Mouse (Mus musculus) kidney, embryonic 14.5 days (tissue): ENCODE measurements around the gene Tubgcp6. TPM values are rescaled to one million over a fixed set of nuclear protein-coding genes. Genes with fewer than 3 reads are reported as not detected.
A peak's percentile ranks its signal among the peaks of the same experiment; 100 is the strongest.

Experiments used
- ATAC-seq: fragments of 200-750 bp; cut with Nextera tagmentation; 2 replicates; pipeline ENCODE4 v1.8.0; 2017; ENCODE audit warnings: moderate number of reproducible peaks, mild to moderate bottlenecking, moderate TSS enrichment, moderate library complexity; ENCODE audit not compliant: low FRiP score, low TSS enrichment
- H3K27ac ChIP-seq: fragments of 300-500 bp; sonication (generic); 2 replicates; pipeline ENCODE4 v1.5.1; 2014; ENCODE audit warnings: low read depth, mild to moderate bottlenecking, low read length, moderate library complexity, mixed read lengths
- H3K27me3 ChIP-seq: fragments of 300-500 bp; sonication (generic); 2 replicates; pipeline ENCODE4 v1.6.1; 2014; ENCODE audit warnings: mild to moderate bottlenecking, low read length; ENCODE audit not compliant: control insufficient read depth, insufficient read depth
- H3K36me3 ChIP-seq: fragments of 300-500 bp; sonication (generic); 2 replicates; pipeline ENCODE4 v1.6.1; 2014; ENCODE audit warnings: low read length, mixed read lengths; ENCODE audit not compliant: control insufficient read depth, insufficient read depth
- H3K4me1 ChIP-seq: fragments of 300-500 bp; sonication (generic); 2 replicates; pipeline ENCODE4 v1.6.1; 2014; ENCODE audit warnings: low read length, mixed read lengths; ENCODE audit not compliant: control insufficient read depth, insufficient read depth
- H3K4me2 ChIP-seq: fragments of 300-500 bp; sonication (generic); replicated peaks from 2 replicates; pipeline ENCODE4 v1.6.1; 2014; ENCODE audit warnings: low read depth, mild to moderate bottlenecking, low read length
- H3K4me3 ChIP-seq: fragments of 300-500 bp; sonication (generic); 2 replicates; pipeline ENCODE4 v1.5.1; 2014; ENCODE audit warnings: mild to moderate bottlenecking, low read length
- H3K9ac ChIP-seq: fragments of 300-500 bp; sonication (generic); 2 replicates; pipeline ENCODE4 v1.6.1; 2014; ENCODE audit warnings: low read depth, mild to moderate bottlenecking, low read length, moderate library complexity
- H3K9me3 ChIP-seq: fragments of 300-500 bp; sonication (generic); 2 replicates; pipeline ENCODE4 v1.6.1; 2016; ENCODE audit warnings: low read length; ENCODE audit not compliant: control insufficient read depth
- WGBS: fragments of 180-500 bp; shearing (Covaris S2); extraction: QIAGEN DNeasy Blood & Tissue Kit; methylation state at CpG from one replicate; pipeline ENCODE4 v1.1.7; 2014; 5-methylcytosine and 5-hydroxymethylcytosine counted together
- polyA plus RNA-seq: library from polyadenylated mRNA; unstranded; fragments of >200 nt; fragmentation: Nextera tagmentation; extraction: Ambion mirVana; gene quantifications from 2 replicates; pipeline ENCODE4 v1.2.1, GENCODE M21; 2014

Gene Tubgcp6
- polyA plus RNA-seq, 1 experiment from 2014 or later, result 21.0 TPM

DNA sequence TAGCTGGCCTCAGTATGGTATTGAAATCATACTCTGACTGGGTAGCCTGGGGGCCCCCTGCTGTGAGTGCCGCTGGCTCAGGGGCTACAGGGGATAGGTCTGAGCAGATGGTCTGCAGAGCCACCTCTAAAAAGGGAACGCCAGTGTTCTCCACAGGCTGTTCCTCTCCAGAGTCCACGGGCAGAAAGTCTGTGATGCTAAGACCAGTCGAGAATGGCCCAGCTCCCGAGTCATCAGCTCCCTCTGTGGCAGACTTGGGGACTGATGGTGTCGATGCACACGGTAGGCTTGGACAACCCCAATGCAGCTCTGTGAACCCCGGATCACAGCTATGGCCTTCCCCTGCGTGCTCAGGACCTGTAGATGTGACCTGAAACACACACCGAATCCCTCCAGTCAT is 19.0 kb downstream of the Tubgcp6 start:
- H3K27me3 ChIP-seq, result no peaks in the 10 kb centered on the region
- no peak for ATAC-seq
- WGBS, result 89% methylated on average over 10 of the region's 10 CpGs
- no peak overlapping the region for H3K9ac ChIP-seq
- H3K9me3 ChIP-seq, result no peaks in the 10 kb centered on the region
- no peak overlapping the region for H3K4me3 ChIP-seq
- no peak overlapping the region for H3K4me2 ChIP-seq
- H3K36me3 ChIP-seq, result peaks cover 97% of the 10 kb centered on the region
- no peak overlapping the region for H3K27ac ChIP-seq
- no peaks in the 10 kb centered on the region for H3K4me1 ChIP-seq

- no peaks in the 10 kb centered on the region for H3K9me3 ChIP-seq
- no peak overlapping the region for H3K9ac ChIP-seq
- peaks cover 97% of the 10 kb centered on the region for H3K36me3 ChIP-seq
- no peak overlapping the region for H3K27ac ChIP-seq
- H3K4me1 ChIP-seq, result no peaks in the 10 kb centered on the region
- no peak overlapping the region for H3K4me3 ChIP-seq
- no peaks in the 10 kb centered on the region for H3K27me3 ChIP-seq
- whole genome bisulfite sequencing, result 73% methylated on average over 5 of the region's 5 CpGs
- ATAC-seq, result no peak
- no peak overlapping the region for H3K4me2 ChIP-seq
Measured at GRCm38 (mm10) chr15:89102646-89103045, 20.3 kb downstream of the Tubgcp6 start.

GRCm38 (mm10) chr15:89100823-89101222 is 22.1 kb downstream of the Tubgcp6 start:
- H3K27ac ChIP-seq, result no peak overlapping the region
- ATAC-seq, result no peak

DNA sequence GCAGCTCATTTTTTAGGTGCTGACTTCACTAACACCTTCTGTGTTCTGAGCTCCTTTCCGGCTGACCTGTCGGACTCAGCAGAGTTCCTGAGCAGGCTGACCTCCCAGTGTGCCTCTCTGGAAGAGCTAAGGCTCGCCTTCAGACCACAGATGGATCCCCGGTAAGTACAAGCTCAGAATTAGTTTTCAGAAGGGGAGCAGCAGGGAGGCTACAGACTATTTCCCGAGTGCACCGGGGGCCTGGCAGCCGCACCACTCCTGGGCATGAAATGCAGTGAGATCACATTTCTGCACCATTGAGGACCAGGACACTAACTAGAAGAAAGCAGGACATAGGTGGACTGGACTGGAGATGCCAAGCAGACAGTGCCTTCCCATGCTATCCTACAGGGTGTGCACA is 24.3 kb downstream of the Tubgcp6 start:
- Histone ChIP-seq H3K9ac (no peak overlapping the region), H3K27ac (no peak overlapping the region), H3K4me3 (no peak overlapping the region), H3K9me3 (no peaks in the 10 kb centered on the region), H3K27me3 (no peaks in the 10 kb centered on the region), H3K36me3 (peaks cover 97% of the 10 kb centered on the region), H3K4me2 (no peak overlapping the region), H3K4me1 (no peaks in the 10 kb centered on the region)
- 84% methylated on average over 7 of the region's 7 CpGs for WGBS
- no peak for ATAC-seq

More at GRCm38 (mm10) chr15:89100823-89101222, 22.1 kb downstream of the Tubgcp6 start:
- Histone ChIP-seq H3K27me3 (no peaks in the 10 kb centered on the region), H3K4me2 (no peak overlapping the region), H3K9me3 (no peaks in the 10 kb centered on the region), H3K36me3 (peaks cover 98% of the 10 kb centered on the region), H3K4me1 (no peaks in the 10 kb centered on the region), H3K4me3 (no peak overlapping the region), H3K9ac (no peak overlapping the region)
- 89% methylated on average over 12 of the region's 12 CpGs for WGBS

DNA sequence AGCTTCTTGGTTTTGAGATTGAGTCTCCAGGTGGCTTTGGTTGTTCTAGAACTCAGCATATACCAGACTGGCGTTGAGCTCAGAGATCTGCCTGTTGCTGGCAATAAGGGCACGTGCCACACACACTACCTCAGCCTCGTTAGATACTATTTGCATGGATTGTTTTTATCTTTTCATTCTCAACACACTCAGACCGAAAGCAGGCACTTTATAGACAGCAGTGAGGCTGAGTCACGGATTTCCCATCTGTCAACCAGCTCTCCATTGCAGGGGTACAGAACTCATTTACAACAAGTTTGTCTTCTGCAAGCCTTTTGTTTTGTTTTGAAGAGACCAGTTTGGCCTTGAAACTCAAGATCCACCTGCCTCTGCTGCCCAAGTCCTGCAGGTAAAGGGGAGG is 25.5 kb downstream of the Tubgcp6 start:
- Histone ChIP-seq H3K9ac (no peak overlapping the region), H3K36me3 (peaks cover 99% of the 10 kb centered on the region), H3K4me1 (no peaks in the 10 kb centered on the region), H3K4me3 (no peak overlapping the region), H3K4me2 (no peak overlapping the region), H3K27me3 (no peaks in the 10 kb centered on the region), H3K9me3 (no peaks in the 10 kb centered on the region), H3K27ac (no peak overlapping the region)
- no peak for ATAC-seq
- 95% methylated on average over 5 of the region's 5 CpGs for WGBS

GRCm38 (mm10) chr15:89092181-89092580 is 30.7 kb downstream of the Tubgcp6 start:
- Histone ChIP-seq H3K4me3 (no peak overlapping the region), H3K4me1 (peaks cover 9% of the 10 kb centered on the region; the same call in 1 of the 2 replicates), H3K9ac (no peak overlapping the region), H3K27ac (no peak overlapping the region), H3K9me3 (no peaks in the 10 kb centered on the region), H3K4me2 (no peak overlapping the region), H3K36me3 (peaks cover 48% of the 10 kb centered on the region), H3K27me3 (no peaks in the 10 kb centered on the region)
- WGBS, result 77% methylated on average over 5 of the region's 5 CpGs
- no peak for ATAC-seq

- H3K27me3 ChIP-seq, result no peaks in the 10 kb centered on the region
- no peak for ATAC-seq
- no peak overlapping the region for H3K27ac ChIP-seq
- WGBS, result 87% methylated on average over 4 of the region's 4 CpGs
- peaks cover 9% of the 10 kb centered on the region; the same call in 1 of the 2 replicates for H3K4me1 ChIP-seq
- peaks cover 46% of the 10 kb centered on the region for H3K36me3 ChIP-seq
- no peaks in the 10 kb centered on the region for H3K9me3 ChIP-seq
- no peak overlapping the region for H3K4me2 ChIP-seq
- H3K9ac ChIP-seq, result no peak overlapping the region
- H3K4me3 ChIP-seq, result no peak overlapping the region
Measured at GRCm38 (mm10) chr15:89090662-89091061, 32.2 kb downstream of the Tubgcp6 start.

DNA sequence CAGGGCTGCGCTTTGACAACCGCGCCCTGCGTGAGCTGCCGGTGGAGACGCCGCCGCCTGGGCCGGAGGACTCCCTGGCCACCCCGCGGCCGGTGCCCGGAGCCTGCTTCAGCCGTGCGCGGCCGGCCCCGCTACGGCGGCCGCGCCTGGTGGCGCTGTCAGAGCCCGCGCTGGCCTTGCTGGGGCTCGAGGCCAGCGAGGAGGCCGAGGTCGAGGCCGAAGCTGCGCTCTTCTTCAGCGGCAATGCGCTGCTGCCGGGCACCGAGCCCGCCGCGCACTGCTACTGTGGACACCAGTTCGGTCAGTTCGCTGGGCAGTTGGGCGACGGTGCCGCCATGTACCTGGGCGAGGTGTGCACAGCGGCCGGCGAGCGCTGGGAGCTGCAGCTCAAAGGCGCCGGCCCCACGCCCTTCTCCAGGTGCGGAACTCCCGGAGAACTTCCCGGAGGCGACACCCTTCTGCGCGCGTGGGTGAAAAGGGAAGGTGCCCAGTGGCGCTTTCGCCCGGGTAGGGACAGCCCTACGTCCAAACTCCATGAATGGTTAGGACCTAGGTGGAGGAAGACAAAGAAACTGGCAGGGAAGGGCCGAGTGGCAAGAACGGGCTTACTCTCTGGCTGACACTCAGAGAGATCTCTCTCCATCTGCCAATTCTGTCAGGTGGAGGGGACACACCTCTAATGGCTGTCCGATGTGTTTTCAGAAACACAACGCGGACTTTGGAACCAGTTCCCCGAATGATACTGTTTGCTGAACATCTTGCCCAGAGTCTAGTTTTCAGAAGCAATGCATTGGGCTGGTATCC is 33.5 kb downstream of the Tubgcp6 start:
- WGBS, result 3% methylated on average over 63 of the region's 68 CpGs
- peaks cover 9% of the 10 kb centered on the region; the same call in 1 of the 2 replicates for H3K4me1 ChIP-seq
- H3K27ac ChIP-seq, result peak overlapping the region; percentile 74; the same call in 1 of the 2 replicates
- no peaks in the 10 kb centered on the region for H3K9me3 ChIP-seq
- peak overlapping the region; percentile 80 for H3K4me2 ChIP-seq
- H3K9ac ChIP-seq, result peak overlapping the region; percentile 95
- ATAC-seq, result peak; percentile 64
- H3K36me3 ChIP-seq, result peaks cover 47% of the 10 kb centered on the region
- H3K27me3 ChIP-seq, result no peaks in the 10 kb centered on the region
- H3K4me3 ChIP-seq, result peak overlapping the region; percentile 95

- H3K36me3 ChIP-seq, result peaks cover 46% of the 10 kb centered on the region
Measured at GRCm38 (mm10) chr15:89088607-89089247, 34.2 kb downstream of the Tubgcp6 start, which contains the start of gene Selenoo. Gene Selenoo, plus strand, starts transcription at chr15:89089084.

More at GRCm38 (mm10) chr15:89088607-89089247, 34.2 kb downstream of the Tubgcp6 start, which contains the start of gene Selenoo:
- Histone ChIP-seq H3K4me3 (peak within 1 kb of the TSS; percentile 95), H3K9ac (peak within 1 kb of the TSS; percentile 95), H3K27me3 (no peaks in the 10 kb centered on the region), H3K27ac (peak within 1 kb of the TSS; percentile 74; the same call in 1 of the 2 replicates), H3K4me2 (peak within 1 kb of the TSS; percentile 80), H3K9me3 (no peaks in the 10 kb centered on the region), H3K4me1 (peaks cover 9% of the 10 kb centered on the region; the same call in 1 of the 2 replicates)
- 2% methylated on average over 28 of the region's 38 CpGs for WGBS
- peak; percentile 98 for ATAC-seq
